Mouse (Mus musculus) mouse trophoblast stem cell (cell line): ENCODE data around the gene Khdc1b.
"Not testable (repeated sequence)": the region's sequence is repeated elsewhere in the genome, so short reads cannot be mapped to it uniquely, and the experiment has no call there.

Experiments used
- in situ Hi-C, 2 experiments: fragments of 300-500 bp; cut with MseI, MboI; formaldehyde crosslinking; loops; 2 replicates in 1 of 2; 3 replicates in 1 of 2; pipeline ENCODE4 v1.15.1; 2025

The Khdc1b gene

DNA sequence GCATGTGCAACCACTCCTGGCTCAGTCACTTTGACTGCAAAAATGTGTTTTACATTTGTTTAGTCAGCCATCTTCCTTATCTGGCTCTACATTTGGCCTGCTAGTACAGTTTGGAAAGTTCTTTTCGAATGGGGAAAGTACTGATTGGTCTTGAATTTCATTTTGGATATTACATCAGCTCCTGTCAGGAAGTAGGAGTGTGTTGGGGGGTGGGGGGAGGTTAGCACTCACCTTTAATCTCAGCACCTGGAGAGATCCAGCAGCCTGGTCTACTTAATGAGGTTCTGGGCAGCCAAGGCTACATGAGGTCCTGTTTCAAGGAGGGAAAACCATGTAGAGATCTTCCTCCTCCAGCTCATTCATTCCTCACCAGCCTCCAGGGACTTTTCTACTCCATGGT lies at the start of gene Khdc1b:
TSS of gene Khdc1b (plus strand) at position 301 of the 400 bp plus-strand sequence.
- in situ Hi-C loops: no loop called here

GRCm38 (mm10) chr1:21335836-21336235 lies 47.5 kb upstream of the Khdc1b start:
- in situ Hi-C loops: no loop called here

- in situ Hi-C loops: no loop called here
Observed at GRCm38 (mm10) chr1:21340745-21341144, 42.6 kb upstream of the Khdc1b start.

GRCm38 (mm10) chr1:21344253-21344652 lies 39.1 kb upstream of the Khdc1b start:
- in situ Hi-C loops: no loop called here

- in situ Hi-C loops: not testable (repeated sequence)
Observed at GRCm38 (mm10) chr1:21344752-21345151, 38.6 kb upstream of the Khdc1b start.

GRCm38 (mm10) chr1:21349341-21349740 lies 34.0 kb upstream of the Khdc1b start, which contains the start of gene Khdc1a:
TSS of gene Khdc1a (plus strand) at chr1:21349641.
- in situ Hi-C loops: no loop called here

DNA sequence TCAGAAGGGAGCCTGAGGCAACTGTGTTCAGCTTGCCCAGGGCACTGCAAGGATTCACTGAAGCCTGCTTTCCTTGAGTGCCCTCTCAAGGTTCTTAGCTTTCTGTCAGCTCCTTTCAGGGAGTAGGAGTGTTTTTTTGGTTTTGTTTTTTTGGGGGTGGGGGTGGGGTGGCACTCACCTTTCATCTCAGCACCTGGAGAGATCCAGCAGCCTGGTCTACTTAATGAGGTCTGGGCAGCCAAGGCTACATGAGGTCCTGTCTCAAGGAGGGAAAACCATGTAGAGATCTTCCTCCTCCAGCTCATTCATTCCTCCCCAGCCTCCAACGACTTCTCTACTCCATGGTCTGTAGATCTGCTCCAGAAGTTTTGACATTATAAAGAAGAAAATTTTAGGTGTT lies 15.3 kb upstream of the Khdc1b start, which contains the start of gene Khdc1c:
TSS of gene Khdc1c (plus strand) at position 301 of the 400 bp plus-strand sequence.
- in situ Hi-C loops: not testable (repeated sequence)

DNA sequence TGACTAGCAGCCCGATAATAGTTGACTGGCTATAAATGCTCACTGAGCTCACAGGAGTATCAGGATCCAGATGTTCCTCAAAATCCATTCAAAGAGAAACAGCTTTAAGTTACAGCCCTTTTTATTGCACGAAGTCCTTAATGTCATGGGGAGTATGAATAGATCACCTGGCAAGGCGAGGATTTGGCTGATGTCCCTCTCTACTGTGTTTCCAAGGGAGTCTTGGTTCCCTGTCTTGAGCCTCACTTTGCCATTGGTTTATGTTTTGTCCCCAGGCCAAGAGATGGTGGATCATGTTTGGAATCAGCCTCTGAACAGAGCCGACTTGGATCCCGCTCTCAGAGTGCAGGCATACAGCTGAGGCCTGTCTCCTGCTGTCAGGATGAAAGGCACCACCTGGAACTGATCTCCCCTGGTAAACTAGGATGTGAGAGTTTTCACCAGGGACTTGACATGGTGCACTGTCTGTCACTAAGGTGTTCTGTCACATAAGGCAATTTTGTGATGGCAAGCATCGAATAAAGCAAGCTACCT lies 7.8 kb downstream of the Khdc1b start:
- in situ Hi-C loops: no loop called here

GRCm38 (mm10) chr1:21402804-21403203 lies 19.4 kb downstream of the Khdc1b start:
- in situ Hi-C loops: no loop called here

GRCm38 (mm10) chr1:21407266-21407665 lies 23.9 kb downstream of the Khdc1b start:
- in situ Hi-C loops: no loop called here

DNA sequence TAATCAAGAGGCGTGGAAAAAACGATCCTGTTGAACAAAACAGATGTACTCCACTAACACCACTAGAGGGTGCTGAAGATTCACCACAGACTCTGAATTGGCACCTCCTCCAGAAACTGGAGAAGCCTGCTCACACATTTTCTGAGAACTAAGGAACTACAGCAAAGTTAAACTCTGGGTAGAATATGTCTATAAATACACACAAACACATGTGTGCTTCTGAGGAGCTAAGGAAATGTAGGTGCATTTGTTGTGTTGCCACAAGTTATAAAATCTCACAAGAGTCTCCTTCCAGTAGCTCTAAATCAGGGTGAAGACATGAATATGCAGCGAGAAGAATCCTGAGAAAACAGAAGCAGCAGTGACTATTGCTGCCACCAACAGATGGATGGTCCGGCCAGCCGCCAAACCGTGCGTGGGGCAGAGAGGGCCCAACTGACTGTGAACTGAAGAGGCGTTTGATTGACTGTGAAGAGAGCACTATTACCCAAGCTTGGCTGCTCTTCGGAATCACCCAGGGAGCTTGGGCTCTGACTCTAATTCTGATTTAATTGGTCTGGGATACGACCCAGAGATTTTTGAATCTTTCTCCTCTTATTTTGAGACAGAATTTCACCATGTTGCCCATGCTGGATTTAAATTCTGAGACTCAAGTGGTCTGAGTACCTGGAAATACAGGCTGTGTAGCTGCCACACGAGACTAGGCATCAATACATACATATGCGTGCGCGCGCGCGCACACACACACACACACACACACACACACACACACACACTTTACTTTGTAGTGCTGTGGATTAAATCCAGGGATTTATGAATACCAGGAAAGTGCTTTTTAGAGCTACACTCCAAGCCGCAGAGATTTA lies 28.2 kb downstream of the Khdc1b start:
- in situ Hi-C loops: loop anchor here (10.0 kb wide), 1 partner anchor 853 kb away; no protein-coding TSS in a partner anchor

DNA sequence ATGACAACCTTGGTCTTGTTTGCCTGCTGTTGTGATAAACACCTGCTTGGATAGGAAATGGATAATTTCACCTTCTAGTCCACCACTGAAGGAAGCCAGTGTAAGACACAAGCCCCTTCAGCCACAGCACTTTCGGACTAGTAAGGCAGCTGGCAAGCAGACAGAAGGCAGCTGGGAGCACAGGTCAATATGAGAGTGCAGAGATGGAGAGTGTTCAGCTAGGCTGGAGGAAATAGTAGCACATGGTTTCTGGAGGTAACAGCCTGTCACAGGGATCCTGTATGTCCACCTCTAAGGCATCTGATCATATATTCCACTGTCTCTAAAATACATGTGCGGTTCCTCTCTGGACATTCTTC lies 28.8 kb downstream of the Khdc1b start:
- in situ Hi-C loops: loop anchor here (10.0 kb wide), 1 partner anchor 853 kb away; no protein-coding TSS in a partner anchor

DNA sequence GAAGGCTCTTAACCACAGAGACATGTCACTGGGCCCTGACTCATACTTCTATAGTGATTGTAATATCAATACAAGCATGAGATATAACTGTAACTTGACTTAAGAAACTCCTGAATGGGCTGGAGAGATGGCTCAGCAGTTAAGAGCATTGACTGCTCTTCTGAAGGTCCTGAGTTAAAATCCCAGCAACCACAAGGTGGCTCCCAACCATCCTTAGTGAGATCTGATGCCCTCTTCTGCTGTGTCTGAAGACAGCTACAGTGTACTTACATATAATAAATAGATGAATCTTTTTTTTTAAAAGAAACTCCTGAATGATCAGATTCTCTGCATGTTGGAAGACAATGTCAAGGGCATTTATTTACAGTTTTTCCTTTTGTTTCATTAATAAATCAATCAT lies 36.0 kb downstream of the Khdc1b start:
- in situ Hi-C loops: loop anchor here (10.0 kb wide), 1 partner anchor 845 kb away; no protein-coding TSS in a partner anchor

GRCm38 (mm10) chr1:21425654-21426053 lies 42.3 kb downstream of the Khdc1b start:
- in situ Hi-C loops: no loop called here

GRCm38 (mm10) chr1:21428079-21428478 lies 44.7 kb downstream of the Khdc1b start:
- in situ Hi-C loops: no loop called here

- in situ Hi-C loops: no loop called here
Observed at GRCm38 (mm10) chr1:21431666-21432065, 48.3 kb downstream of the Khdc1b start.

- in situ Hi-C loops: no loop called here
Observed at GRCm38 (mm10) chr1:21434853-21435252, 51.5 kb downstream of the Khdc1b start.
